Mouse (Mus musculus): ENCODE results near the gene Krtap4-7.
"Not testable (repeated sequence)": the region's sequence is repeated elsewhere in the genome, so short reads cannot be mapped to it uniquely, and the experiment has no call there.

Gene Krtap4-7

GRCm38 (mm10) chr11:99643635-99644139 is at the start of gene Krtap4-7:
Krtap4-7 (minus strand) TSS chr11:99644089.
- not testable (repeated sequence) for DNase-seq (ENCODE audit: low read depth)

GRCm38 (mm10) chr11:99690463-99690862 is 46.6 kb upstream of the Krtap4-7 start, which contains the start of gene Gm14190:
Gm14190 (minus strand) TSS chr11:99690740.
- DNase-seq (ENCODE audit: low read depth) = no peak

- DNase-seq (ENCODE audit: low read depth) = not testable (repeated sequence)
Measured at GRCm38 (mm10) chr11:99685235-99685634, 41.3 kb upstream of the Krtap4-7 start.

- DNase-seq (ENCODE audit: low read depth) = no peak
Measured at GRCm38 (mm10) chr11:99683481-99683880, 39.6 kb upstream of the Krtap4-7 start.

- DNase-seq (ENCODE audit: low read depth) = no peak
Measured at GRCm38 (mm10) chr11:99665860-99666259, 22.0 kb upstream of the Krtap4-7 start, which contains the start of gene Krtap4-6. Krtap4-6 (minus strand) TSS chr11:99665960.

- no peak for DNase-seq (ENCODE audit: low read depth)
Measured at GRCm38 (mm10) chr11:99662802-99663201, 18.9 kb upstream of the Krtap4-7 start.

- DNase-seq (ENCODE audit: low read depth) = no peak
Measured at GRCm38 (mm10) chr11:99659256-99659655, 15.4 kb upstream of the Krtap4-7 start.

GRCm38 (mm10) chr11:99658467-99659010 is 14.7 kb upstream of the Krtap4-7 start, which contains the start of gene Gm11563:
Gm11563 (minus strand) TSS chr11:99658960.
- DNase-seq (ENCODE audit: low read depth) = not testable (repeated sequence)

- no peak for DNase-seq (ENCODE audit: low read depth)
Measured at GRCm38 (mm10) chr11:99657051-99657450, 13.2 kb upstream of the Krtap4-7 start.

- DNase-seq (ENCODE audit: low read depth) = no peak
Measured at GRCm38 (mm10) chr11:99650136-99650535, 6.2 kb upstream of the Krtap4-7 start, which contains the start of gene Gm11555. Gm11555 (minus strand) TSS chr11:99650236.

- no peak for DNase-seq (ENCODE audit: low read depth)
Measured at GRCm38 (mm10) chr11:99646444-99646843, 2.6 kb upstream of the Krtap4-7 start.

GRCm38 (mm10) chr11:99644351-99644750 is 462 bp upstream of the Krtap4-7 start:
- no peak for DNase-seq (ENCODE audit: low read depth)

GRCm38 (mm10) chr11:99640926-99641325 is 3.0 kb downstream of the Krtap4-7 start:
- no peak for DNase-seq (ENCODE audit: low read depth)

- DNase-seq (ENCODE audit: low read depth) = no peak
Measured at GRCm38 (mm10) chr11:99637086-99637485, 6.8 kb downstream of the Krtap4-7 start.

- no peak for DNase-seq (ENCODE audit: low read depth)
Measured at GRCm38 (mm10) chr11:99634653-99635134, 9.2 kb downstream of the Krtap4-7 start, which contains the start of gene Krtap4-2. Krtap4-2 (minus strand) TSS chr11:99635084.

GRCm38 (mm10) chr11:99633293-99633692 is 10.6 kb downstream of the Krtap4-7 start:
- DNase-seq (ENCODE audit: low read depth) = no peak

- DNase-seq (ENCODE audit: low read depth) = no peak
Measured at GRCm38 (mm10) chr11:99630890-99631289, 13.0 kb downstream of the Krtap4-7 start.

GRCm38 (mm10) chr11:99628138-99628537 is 15.8 kb downstream of the Krtap4-7 start, which contains the start of gene Krtap4-1:
Krtap4-1 (minus strand) TSS chr11:99628238.
- DNase-seq (ENCODE audit: low read depth) = no peak

- DNase-seq (ENCODE audit: low read depth) = no peak
Measured at GRCm38 (mm10) chr11:99620335-99620734, 23.6 kb downstream of the Krtap4-7 start, which contains the start of gene Gm11562. Gm11562 (minus strand) TSS chr11:99620435.

GRCm38 (mm10) chr11:99614796-99615363 is 29.0 kb downstream of the Krtap4-7 start, which contains the start of gene Krtap2-4:
Krtap2-4 (minus strand) TSS chr11:99614846.
- DNase-seq (ENCODE audit: low read depth) = no peak

GRCm38 (mm10) chr11:99610089-99610488 is 33.8 kb downstream of the Krtap4-7 start, which contains the start of gene Gm11937:
Gm11937 (minus strand) TSS chr11:99610189.
- DNase-seq (ENCODE audit: low read depth) = not testable (repeated sequence)

GRCm38 (mm10) chr11:99609126-99609525 is 34.8 kb downstream of the Krtap4-7 start:
- DNase-seq (ENCODE audit: low read depth) = no peak

GRCm38 (mm10) chr11:99603208-99603607 is 40.7 kb downstream of the Krtap4-7 start, which contains the start of gene Gm11938:
Gm11938 (minus strand) TSS chr11:99603308.
- not testable (repeated sequence) for DNase-seq (ENCODE audit: low read depth)

Data from c-Kit-positive CD71-negative TER-119-negative erythroid progenitor cells, embryonic 14.5 days (primary cell).